Mouse (Mus musculus) heart, embryonic 14.5 days (tissue): ENCODE measurements around the gene Rce1. TPM values are rescaled to one million over a fixed set of nuclear protein-coding genes. Genes with fewer than 3 reads are reported as not detected.
A peak's percentile ranks its signal among the peaks of the same experiment; 100 is the strongest.

Experiments
- ATAC-seq: fragments of 200-750 bp; cut with Nextera tagmentation; 2 replicates; pipeline ENCODE4 v1.8.0; 2017; ENCODE audit warnings: low read depth, moderate TSS enrichment; ENCODE audit not compliant: insufficient number of reproducible peaks, insufficient read depth, low FRiP score
- H3K27ac ChIP-seq, 2 experiments: fragments of 200-500 bp in 1 of 2; fragments of 300-500 bp in 1 of 2; sonication (generic) in 1 of 2; replicated peaks in 1 of 2; 2 replicates each; pipeline ENCODE4 v1.5.1; 2012 to 2014; ENCODE audit warnings: low read depth in 2 of 2, low read length in 2 of 2, control low read depth in 1 of 2, mild to moderate bottlenecking in 1 of 2, mixed read lengths in 1 of 2; ENCODE audit not compliant: control insufficient read depth in 1 of 2, insufficient read depth in 1 of 2
- H3K27me3 ChIP-seq: fragments of 300-500 bp; sonication (generic); 2 replicates; pipeline ENCODE4 v1.6.1; 2014; ENCODE audit warnings: mild to moderate bottlenecking, low read length, control low read depth; ENCODE audit not compliant: control insufficient read depth, insufficient read depth
- H3K36me3 ChIP-seq: fragments of 300-500 bp; sonication (generic); 2 replicates; pipeline ENCODE4 v1.6.1; 2014; ENCODE audit warnings: mild to moderate bottlenecking, control low read depth, low read length, mixed read lengths; ENCODE audit not compliant: control insufficient read depth, insufficient read depth
- H3K4me1 ChIP-seq, 2 experiments: fragments of 200-500 bp in 1 of 2; fragments of 300-500 bp in 1 of 2; sonication (generic) in 1 of 2; 2 replicates each; pipeline ENCODE4 v1.6.1; 2012 to 2014; ENCODE audit warnings: low read length in 2 of 2, control low read depth in 1 of 2, mixed read lengths in 1 of 2; ENCODE audit not compliant: control insufficient read depth in 2 of 2, insufficient read depth in 2 of 2
- H3K4me2 ChIP-seq: fragments of 300-500 bp; sonication (generic); 2 replicates; pipeline ENCODE4 v1.6.1; 2014; ENCODE audit warnings: mild to moderate bottlenecking, low read length
- H3K4me3 ChIP-seq, 2 experiments: fragments of 200-500 bp in 1 of 2; fragments of 300-500 bp in 1 of 2; sonication (generic) in 1 of 2; 2 replicates each; pipeline ENCODE4 v1.5.1; 2012 to 2014; ENCODE audit warnings: low read length in 2 of 2, mild to moderate bottlenecking in 2 of 2, control low read depth in 1 of 2, low read depth in 1 of 2, moderate library complexity in 1 of 2; ENCODE audit not compliant: control insufficient read depth in 1 of 2, insufficient read depth in 1 of 2
- H3K9ac ChIP-seq: fragments of 300-500 bp; sonication (generic); 2 replicates; pipeline ENCODE4 v1.6.1; 2014; ENCODE audit warnings: mild to moderate bottlenecking, low read length
- H3K9me3 ChIP-seq: fragments of 300-500 bp; sonication (generic); 2 replicates; pipeline ENCODE4 v1.6.1; 2016; ENCODE audit warnings: low read length, control low read depth; ENCODE audit not compliant: control insufficient read depth
- WGBS: fragments of 180-500 bp; shearing (Covaris S2); extraction: QIAGEN DNeasy Blood & Tissue Kit; methylation state at CpG from one replicate; pipeline ENCODE4 v1.1.7; 2014; 5-methylcytosine and 5-hydroxymethylcytosine counted together
- polyA plus RNA-seq: library from polyadenylated mRNA; unstranded; fragments of >200 nt; fragmentation: Nextera tagmentation; extraction: Ambion mirVana; gene quantifications from 2 replicates; pipeline ENCODE4 v1.2.1, GENCODE M21; 2014

Gene Rce1
- polyA plus RNA-seq, 1 experiment from 2014 or later, result 38.5 TPM

GRCm38 (mm10) chr19:4619461-4619860 is 6.0 kb downstream of the Rce1 start:
- peaks cover 3 to 7% of the 10 kb centered on the region in 2 experiments; a peak in 3 of 4 replicates for H3K4me1 ChIP-seq
- H3K4me2 ChIP-seq, result no peak overlapping the region
- no peak overlapping the region for H3K27ac ChIP-seq
- H3K9ac ChIP-seq, result no peak overlapping the region
- no peaks in the 10 kb centered on the region for H3K27me3 ChIP-seq
- ATAC-seq, result no peak
- H3K36me3 ChIP-seq, result peaks cover 34% of the 10 kb centered on the region
- no peak overlapping the region for H3K4me3 ChIP-seq
- H3K9me3 ChIP-seq, result no peaks in the 10 kb centered on the region
- 80% methylated on average over 10 of the region's 10 CpGs for WGBS

DNA sequence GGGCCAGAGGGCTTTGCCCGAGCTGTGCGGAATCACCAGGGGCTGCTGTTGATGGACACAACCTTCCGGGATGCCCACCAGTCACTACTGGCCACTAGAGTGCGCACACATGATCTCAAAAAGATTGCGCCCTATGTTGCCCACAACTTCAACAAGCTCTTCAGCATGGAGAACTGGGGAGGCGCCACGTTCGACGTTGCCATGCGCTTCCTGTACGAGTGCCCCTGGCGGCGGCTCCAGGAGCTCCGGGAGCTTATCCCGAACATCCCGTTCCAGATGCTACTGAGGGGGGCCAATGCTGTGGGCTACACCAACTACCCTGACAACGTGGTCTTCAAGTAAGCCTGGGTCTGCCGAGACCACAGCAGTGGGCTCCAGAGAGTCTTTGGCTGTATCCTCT is 7.3 kb downstream of the Rce1 start:
- WGBS, result 30% methylated on average over 18 of the region's 18 CpGs
- H3K4me2 ChIP-seq, result no peak overlapping the region
- H3K27ac ChIP-seq, result no peak overlapping the region
- peaks cover 31% of the 10 kb centered on the region for H3K36me3 ChIP-seq
- no peak for ATAC-seq
- no peaks in the 10 kb centered on the region for H3K9me3 ChIP-seq
- H3K27me3 ChIP-seq, result no peaks in the 10 kb centered on the region
- H3K9ac ChIP-seq, result no peak overlapping the region
- peaks cover 5 to 10% of the 10 kb centered on the region in 2 experiments; a peak in 3 of 4 replicates for H3K4me1 ChIP-seq
- H3K4me3 ChIP-seq, result no peak overlapping the region

DNA sequence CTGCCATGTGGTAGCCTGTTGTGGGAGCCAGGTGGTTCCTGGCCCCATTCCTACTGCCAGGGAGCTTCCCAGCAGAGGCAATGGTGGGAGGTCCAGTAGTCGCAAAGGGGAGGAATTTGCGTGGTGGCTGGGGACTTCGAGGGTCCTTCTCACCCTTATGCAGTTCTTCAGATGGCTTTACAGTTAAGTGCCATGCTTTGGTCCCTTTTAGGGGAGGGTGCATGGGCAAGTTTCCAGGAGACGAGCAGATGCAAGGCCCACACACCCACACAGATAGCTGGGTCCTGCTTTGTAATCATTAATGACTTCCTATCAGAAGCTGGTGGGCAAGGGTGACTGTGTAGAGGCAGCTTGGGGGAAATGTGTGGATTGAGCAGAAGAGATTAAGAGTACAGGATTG is 8.9 kb downstream of the Rce1 start:
- no peak for ATAC-seq
- H3K4me2 ChIP-seq, result no peak overlapping the region
- no peaks in the 10 kb centered on the region for H3K9me3 ChIP-seq
- H3K27ac ChIP-seq, result no peak overlapping the region
- H3K4me1 ChIP-seq, result peaks cover 5 to 10% of the 10 kb centered on the region in 2 experiments; a peak in 3 of 4 replicates
- WGBS, result 24% methylated on average over 4 of the region's 4 CpGs
- H3K36me3 ChIP-seq, result peaks cover 32% of the 10 kb centered on the region
- H3K9ac ChIP-seq, result no peak overlapping the region; the same call in 1 of the 2 replicates
- no peaks in the 10 kb centered on the region for H3K27me3 ChIP-seq
- H3K4me3 ChIP-seq, result no peak overlapping the region

DNA sequence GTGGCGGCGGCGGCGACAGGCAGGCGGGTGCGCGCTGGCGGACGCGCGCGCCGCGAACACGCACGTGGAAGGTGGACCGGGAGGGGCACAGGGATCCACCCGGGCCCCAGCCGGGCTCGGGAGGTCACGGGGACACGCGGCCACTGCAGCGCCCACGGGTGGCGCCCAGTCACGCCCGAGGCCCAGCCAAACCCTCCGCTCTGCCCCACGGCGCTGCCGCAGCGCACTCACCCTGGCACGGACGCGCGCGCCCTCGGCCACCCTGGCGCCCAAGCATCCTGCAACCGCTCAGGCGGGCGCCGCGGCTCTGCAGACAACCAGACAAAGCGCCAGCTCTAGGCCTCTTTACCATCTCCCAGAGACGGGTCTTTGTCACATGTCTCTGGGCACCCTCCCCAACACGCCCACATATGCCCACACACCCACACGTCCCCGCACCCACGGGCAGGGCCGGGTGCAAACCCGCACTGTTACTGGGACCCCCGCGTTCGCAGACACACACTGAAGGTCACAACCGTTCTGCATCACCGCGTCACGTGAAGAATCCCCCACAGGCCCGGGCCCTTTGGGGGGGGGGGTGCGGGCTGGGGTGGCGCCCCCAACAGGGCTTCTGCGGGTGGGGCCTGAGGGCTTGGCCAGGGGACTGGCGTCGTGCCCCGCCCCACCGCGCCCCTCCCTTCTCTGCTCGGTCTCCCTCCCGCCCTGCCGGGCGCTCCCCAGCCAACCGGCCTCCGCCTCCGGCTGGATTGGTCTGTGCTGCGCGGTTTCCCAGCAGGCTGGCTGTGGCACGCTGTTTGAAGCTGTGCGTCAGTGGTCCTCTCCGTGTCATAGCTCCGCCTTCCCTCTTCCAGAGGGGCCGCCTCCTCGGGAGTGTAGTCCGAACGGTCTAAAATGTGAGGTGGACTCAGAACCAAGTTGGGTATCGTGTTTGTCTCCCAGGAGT is 10.0 kb downstream of the Rce1 start, which contains the start of gene Lrfn4:
Lrfn4 (minus strand) TSS at position 517 of the 943 bp plus-strand sequence.
- ATAC-seq, result peak; percentile 93
- H3K27ac ChIP-seq, result peak within 1 kb of the TSS; percentile 70 to 79
- no peaks in the 10 kb centered on the region for H3K9me3 ChIP-seq
- H3K4me2 ChIP-seq, result peak within 1 kb of the TSS; percentile 89
- peak within 1 kb of the TSS; percentile 71 to 90 for H3K4me3 ChIP-seq
- H3K9ac ChIP-seq, result peak within 1 kb of the TSS; percentile 95
- peaks cover 23% of the 10 kb centered on the region for H3K36me3 ChIP-seq
- H3K4me1 ChIP-seq, result peaks cover 5 to 10% of the 10 kb centered on the region in 2 experiments; a peak in 3 of 4 replicates
- WGBS, result under 1% methylated on average over 82 of the region's 87 CpGs
- H3K27me3 ChIP-seq, result no peaks in the 10 kb centered on the region

DNA sequence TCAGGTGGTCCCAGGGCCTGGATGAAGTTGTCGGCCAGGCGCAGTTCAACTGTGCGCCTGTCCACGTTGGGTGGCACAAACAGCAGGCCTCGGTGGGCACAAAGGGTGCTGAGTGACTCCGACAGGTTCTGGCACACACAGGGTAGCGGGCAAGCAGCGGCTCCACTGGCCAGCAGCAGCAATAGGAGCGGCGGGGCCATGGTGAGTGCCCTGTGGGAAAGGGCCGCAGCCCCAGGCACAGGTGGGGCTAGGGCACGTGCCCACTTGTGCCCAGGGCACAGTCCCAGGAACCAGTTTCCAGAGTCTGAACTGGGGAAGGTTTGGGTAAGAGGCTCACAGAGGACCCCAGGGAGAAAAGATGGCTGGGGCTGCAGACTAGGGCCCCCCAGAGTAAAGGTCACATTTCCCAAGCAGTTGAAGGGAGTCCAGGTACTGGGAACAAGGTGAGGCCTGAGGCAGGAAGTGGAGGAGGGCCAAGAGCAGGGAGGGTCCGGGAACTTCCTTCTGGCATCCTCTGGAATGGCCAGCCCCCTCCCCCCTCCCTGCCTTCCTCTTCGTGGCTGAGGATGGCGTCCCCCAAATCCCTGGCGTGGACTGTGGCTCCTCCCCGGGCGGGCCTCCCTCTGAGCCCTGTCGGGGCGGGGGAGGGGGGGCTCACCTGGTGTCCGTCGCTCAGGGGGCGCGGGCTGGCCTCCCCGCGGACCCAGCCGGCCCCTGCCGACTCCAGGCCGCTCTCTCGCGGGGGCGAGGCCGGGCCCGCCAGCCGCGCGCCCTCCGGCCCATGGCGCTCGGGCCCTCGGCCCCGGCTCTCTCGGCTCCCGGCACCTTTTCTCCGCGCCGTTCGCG is 10.9 kb downstream of the Rce1 start:
- Histone ChIP-seq H3K9ac (peak overlapping the region; percentile 95), H3K4me2 (peak overlapping the region; percentile 89), H3K4me3 (peak overlapping the region; percentile 71 to 90), H3K4me1 (peaks cover 8 to 10% of the 10 kb centered on the region in 2 experiments; a peak in 3 of 4 replicates), H3K27ac (peak overlapping the region; percentile 42 to 79; a peak in 1 of 4 replicates), H3K9me3 (no peaks in the 10 kb centered on the region), H3K27me3 (no peaks in the 10 kb centered on the region), H3K36me3 (peaks cover 23% of the 10 kb centered on the region)
- WGBS, result 19% methylated on average over 44 of the region's 49 CpGs
- no peak for ATAC-seq

DNA sequence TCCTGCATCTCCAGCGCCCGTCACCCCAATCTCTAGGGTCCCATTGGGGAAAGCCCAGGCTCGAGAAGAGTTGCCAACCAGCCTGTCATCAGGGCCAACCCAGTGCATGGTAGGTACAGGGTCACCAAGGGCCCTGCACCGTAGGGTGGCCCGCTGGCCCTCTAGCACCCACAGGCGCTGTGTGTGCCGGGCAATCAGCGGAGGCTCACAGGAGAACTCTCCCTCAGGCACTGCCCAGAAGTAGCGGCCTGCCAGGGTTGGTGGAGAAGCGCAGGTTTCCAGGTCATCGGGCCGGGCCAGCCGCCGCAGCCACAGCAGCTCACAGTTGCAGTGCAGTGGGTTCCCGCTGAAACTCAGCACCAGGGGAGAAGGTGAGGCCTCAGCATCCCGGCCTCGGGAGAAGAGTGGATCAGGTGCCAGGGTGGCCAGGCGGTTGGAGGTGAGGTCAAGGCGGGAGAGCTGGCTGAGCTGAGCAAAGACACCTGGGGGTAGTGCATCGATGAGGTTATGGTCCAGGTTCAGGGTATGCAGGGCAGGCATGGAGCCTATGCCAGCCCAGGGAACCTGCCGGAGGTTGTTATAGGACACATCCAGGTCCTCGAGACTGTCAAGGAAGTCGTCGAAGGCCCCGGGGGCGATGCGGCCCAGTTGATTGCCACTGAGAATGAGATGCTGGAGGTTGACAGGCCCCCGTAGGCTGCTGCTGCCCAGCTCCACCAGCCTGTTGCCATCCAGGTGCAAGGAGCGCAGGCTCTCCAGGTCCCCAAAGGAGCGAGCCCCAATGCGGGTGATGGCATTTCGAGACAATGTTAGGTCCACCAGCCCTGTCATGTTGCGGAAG is 11.8 kb downstream of the Rce1 start:
- H3K4me2 ChIP-seq, result peak overlapping the region; percentile 89; the same call in 1 of the 2 replicates
- 90% methylated on average over 33 of the region's 33 CpGs for WGBS
- H3K4me3 ChIP-seq, result no peak overlapping the region
- H3K36me3 ChIP-seq, result peaks cover 23% of the 10 kb centered on the region
- H3K4me1 ChIP-seq, result peaks cover 8 to 10% of the 10 kb centered on the region in 2 experiments; a peak in 3 of 4 replicates
- H3K9ac ChIP-seq, result peak overlapping the region; percentile 95; the same call in 1 of the 2 replicates
- H3K27ac ChIP-seq, result no peak overlapping the region
- ATAC-seq, result no peak
- H3K9me3 ChIP-seq, result no peaks in the 10 kb centered on the region
- no peaks in the 10 kb centered on the region for H3K27me3 ChIP-seq
